Mouse (Mus musculus) spleen, adult 18-20 months (tissue): Measurements from ENCODE around the gene Olfr1223.
"Not testable (repeated sequence)": the region's sequence is repeated elsewhere in the genome, so short reads cannot be mapped to it uniquely, and the experiment has no call there.

Experiments used
- DNase-seq, 2 experiments: peaks; one replicate each; pipeline ENCODE4 v3.0.0; 2022; ENCODE audit warnings: mixed read lengths in 2 of 2

The Olfr1223 gene

GRCm38 (mm10) chr2:89151460-89151859 is at the start of gene Olfr1223:
Gene Olfr1223, minus strand, starts transcription at chr2:89151560.
- no peak for DNase-seq

GRCm38 (mm10) chr2:89199948-89200347 is 48.6 kb upstream of the Olfr1223 start, which contains the start of gene Olfr1226:
Gene Olfr1226, minus strand, starts transcription at chr2:89200048.
- no peak for DNase-seq

- DNase-seq: no peak
Observed at GRCm38 (mm10) chr2:89196325-89196982, 45.1 kb upstream of the Olfr1223 start.

GRCm38 (mm10) chr2:89174569-89174968 is 23.2 kb upstream of the Olfr1223 start, which contains the start of gene Olfr1225:
Gene Olfr1225, minus strand, starts transcription at chr2:89174669.
- no peak for DNase-seq

- DNase-seq: not testable (repeated sequence)
Observed at GRCm38 (mm10) chr2:89164711-89165110, 13.4 kb upstream of the Olfr1223 start.

GRCm38 (mm10) chr2:89163991-89164390 is 12.6 kb upstream of the Olfr1223 start, which contains the start of gene Olfr1224-ps1:
Gene Olfr1224-ps1, minus strand, starts transcription at chr2:89164091.
- not testable (repeated sequence) for DNase-seq

GRCm38 (mm10) chr2:89132954-89133353 is 18.4 kb downstream of the Olfr1223 start, which contains the start of gene Olfr1222:
Gene Olfr1222, minus strand, starts transcription at chr2:89133054.
- DNase-seq: no peak

GRCm38 (mm10) chr2:89117183-89117582 is 34.2 kb downstream of the Olfr1223 start, which contains the start of gene Olfr1221:
Gene Olfr1221, minus strand, starts transcription at chr2:89117283.
- no peak for DNase-seq

GRCm38 (mm10) chr2:89106735-89107134 is 44.6 kb downstream of the Olfr1223 start, which contains the start of gene Olfr1220:
Gene Olfr1220, minus strand, starts transcription at chr2:89106835.
- DNase-seq: no peak

GRCm38 (mm10) chr2:89105651-89106050 is 45.7 kb downstream of the Olfr1223 start:
- DNase-seq: no peak

GRCm38 (mm10) chr2:89093848-89094247 is 57.5 kb downstream of the Olfr1223 start:
- no peak for DNase-seq
